Mouse (Mus musculus): Measurements from ENCODE around the gene Padi3. TPM values are rescaled to one million over a fixed set of nuclear protein-coding genes. Genes with fewer than 3 reads are reported as not detected.

Padi3 gene
- total and polyA plus RNA-seq, 2 experiments = not detected

- 95% methylated on average over 9 of the region's 9 CpGs for WGBS
- H3K36me3 ChIP-seq (ENCODE audit: control insufficient read depth, insufficient read depth, low read length) = no peaks in the 10 kb centered on the region
- TF ChIP-seq POLR2A (IDR thresholded peaks at IDR 0.05; ENCODE audit: extremely low read depth, insufficient read depth, low read length) (no peak), CTCF (IDR thresholded peaks at IDR 0.05; ENCODE audit: low read depth, low read length) (no peak)
Measured at GRCm38 (mm10) chr4:140774893-140775292, 35.6 kb downstream of the Padi3 start.

GRCm38 (mm10) chr4:140774025-140774800 lies 36.2 kb downstream of the Padi3 start, which contains the start of gene Padi4:
Gene Padi4, minus strand, starts transcription at chr4:140774236.
- Histone ChIP-seq H3K79me2 (ENCODE audit: control insufficient read depth, insufficient read depth, low read length) (no peaks in the 10 kb centered on the region), H3K27me3 (ENCODE audit: control insufficient read depth, insufficient read depth, low read length) (no peaks in the 10 kb centered on the region), H3K27ac (replicated peaks; ENCODE audit: insufficient read depth, low read depth, low read length) (no peak within 1 kb of the TSS), H3K9ac (ENCODE audit: low read depth, low read length) (no peak within 1 kb of the TSS), H3K36me3 (ENCODE audit: control insufficient read depth, insufficient read depth, low read length) (no peaks in the 10 kb centered on the region), H3K4me3 (ENCODE audit: insufficient read depth, low read depth, low read length) (no peak within 1 kb of the TSS), H3K4me1 (ENCODE audit: control insufficient read depth, insufficient read depth, low read length) (peaks cover 3% of the 10 kb centered on the region; the same call in 1 of the 2 replicates)
- TF ChIP-seq CTCF (IDR thresholded peaks at IDR 0.05; ENCODE audit: low read depth, low read length) (no peak), POLR2A (IDR thresholded peaks at IDR 0.05; ENCODE audit: extremely low read depth, insufficient read depth, low read length) (no peak)
- 89% methylated on average over 21 of the region's 21 CpGs for WGBS
- no peak for DNase-seq (ENCODE audit: extremely low read depth, low read depth, low spot score)

More at GRCm38 (mm10) chr4:140774893-140775292, 35.6 kb downstream of the Padi3 start:
- no peak overlapping the region for H3K9ac ChIP-seq (ENCODE audit: low read depth, low read length)
- no peak for DNase-seq (ENCODE audit: extremely low read depth, low read depth, low spot score)
- no peaks in the 10 kb centered on the region for H3K79me2 ChIP-seq (ENCODE audit: control insufficient read depth, insufficient read depth, low read length)
- H3K27ac ChIP-seq (replicated peaks; ENCODE audit: insufficient read depth, low read depth, low read length) = no peak overlapping the region
- H3K4me1 ChIP-seq (ENCODE audit: control insufficient read depth, insufficient read depth, low read length) = peaks cover 3% of the 10 kb centered on the region; the same call in 1 of the 2 replicates
- no peaks in the 10 kb centered on the region for H3K27me3 ChIP-seq (ENCODE audit: control insufficient read depth, insufficient read depth, low read length)
- H3K4me3 ChIP-seq (ENCODE audit: insufficient read depth, low read depth, low read length) = no peak overlapping the region

DNA sequence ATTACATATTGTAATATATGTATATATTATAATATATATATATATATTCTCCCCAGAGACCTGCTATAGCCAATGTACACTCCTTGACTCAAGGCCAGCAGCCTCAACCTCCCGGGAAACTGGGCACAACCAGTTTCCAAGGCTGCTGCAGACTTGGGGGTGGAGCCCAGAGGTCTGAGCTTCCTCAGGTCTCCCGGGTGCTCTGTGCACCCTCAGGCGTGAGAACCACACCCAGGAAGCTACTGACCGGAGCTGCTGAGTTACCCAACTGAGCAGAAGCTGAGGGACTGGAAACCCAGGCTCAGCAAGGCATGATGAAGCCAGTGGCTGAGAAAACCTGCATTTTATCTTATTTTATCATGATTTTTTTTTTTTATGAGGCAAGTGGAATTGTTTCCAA lies 39.4 kb downstream of the Padi3 start:
- WGBS = 24% methylated on average over 4 of the region's 4 CpGs
- peaks cover 3% of the 10 kb centered on the region; the same call in 1 of the 2 replicates for H3K4me1 ChIP-seq (ENCODE audit: control insufficient read depth, insufficient read depth, low read length)
- H3K27ac ChIP-seq (replicated peaks; ENCODE audit: insufficient read depth, low read depth, low read length) = no peak overlapping the region
- H3K27me3 ChIP-seq (ENCODE audit: control insufficient read depth, insufficient read depth, low read length) = no peaks in the 10 kb centered on the region
- H3K36me3 ChIP-seq (ENCODE audit: control insufficient read depth, insufficient read depth, low read length) = no peaks in the 10 kb centered on the region
- no peak for TF ChIP-seq POLR2A (IDR thresholded peaks at IDR 0.05; ENCODE audit: extremely low read depth, insufficient read depth, low read length)
- no peak for TF ChIP-seq CTCF (IDR thresholded peaks at IDR 0.05; ENCODE audit: low read depth, low read length)
- H3K9ac ChIP-seq (ENCODE audit: low read depth, low read length) = no peak overlapping the region
- H3K4me3 ChIP-seq (ENCODE audit: insufficient read depth, low read depth, low read length) = no peak overlapping the region
- DNase-seq (ENCODE audit: extremely low read depth, low read depth, low spot score) = no peak
- H3K79me2 ChIP-seq (ENCODE audit: control insufficient read depth, insufficient read depth, low read length) = no peaks in the 10 kb centered on the region

DNA sequence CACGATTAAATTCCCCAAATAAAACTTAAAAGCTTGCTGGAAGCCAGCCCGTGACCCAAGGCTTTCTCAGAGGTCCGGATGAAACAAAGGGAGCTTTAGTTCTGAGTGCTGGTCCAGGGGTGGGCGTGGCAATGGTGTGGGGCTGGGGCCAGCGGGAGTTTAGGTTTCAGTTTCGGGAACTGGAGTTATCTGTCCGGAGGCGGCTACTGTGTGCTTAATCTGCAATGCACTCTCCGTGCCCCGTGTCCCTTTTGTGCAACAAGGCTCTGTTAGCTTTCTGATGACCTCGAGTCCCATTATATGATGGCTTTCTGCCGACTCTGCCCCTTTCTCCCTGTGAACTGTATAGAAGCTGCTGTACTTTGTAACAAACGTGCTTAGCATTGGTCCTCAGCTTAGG lies 40.0 kb downstream of the Padi3 start:
- H3K79me2 ChIP-seq (ENCODE audit: control insufficient read depth, insufficient read depth, low read length) = no peaks in the 10 kb centered on the region
- TF ChIP-seq CTCF (IDR thresholded peaks at IDR 0.05; ENCODE audit: low read depth, low read length) = no peak
- peak; percentile 36 for DNase-seq (ENCODE audit: extremely low read depth, low read depth, low spot score)
- H3K4me1 ChIP-seq (ENCODE audit: control insufficient read depth, insufficient read depth, low read length) = peaks cover 3% of the 10 kb centered on the region; the same call in 1 of the 2 replicates
- no peaks in the 10 kb centered on the region for H3K36me3 ChIP-seq (ENCODE audit: control insufficient read depth, insufficient read depth, low read length)
- H3K27me3 ChIP-seq (ENCODE audit: control insufficient read depth, insufficient read depth, low read length) = no peaks in the 10 kb centered on the region
- H3K9ac ChIP-seq (ENCODE audit: low read depth, low read length) = 0 out of 2 replicates have a peak overlapping the region, but pooled peaks have one; percentile 22
- 2% methylated on average over 13 of the region's 13 CpGs for WGBS
- peak overlapping the region; percentile 37; the same call in 1 of the 2 replicates for H3K27ac ChIP-seq (replicated peaks; ENCODE audit: insufficient read depth, low read depth, low read length)
- peak overlapping the region; percentile 20; the same call in 1 of the 2 replicates for H3K4me3 ChIP-seq (ENCODE audit: insufficient read depth, low read depth, low read length)

DNA sequence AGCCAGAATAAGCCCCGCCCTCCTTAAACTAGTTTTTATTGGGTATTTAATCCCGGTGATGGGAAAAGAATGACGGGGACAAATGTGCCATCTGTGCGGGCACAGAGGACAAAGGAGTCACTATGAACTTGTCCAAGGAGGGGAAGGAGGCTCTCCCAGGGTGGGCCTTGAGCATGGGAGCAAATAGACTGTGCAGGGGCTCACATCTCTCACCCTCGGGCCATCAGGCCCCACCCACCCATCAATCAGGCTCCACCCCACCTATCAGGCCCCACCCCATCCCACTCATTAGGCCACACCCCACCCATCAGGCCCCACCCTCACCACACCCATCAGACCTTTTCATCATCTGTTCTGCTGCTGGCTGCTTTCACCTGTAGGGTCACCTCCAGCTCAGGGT lies 41.5 kb downstream of the Padi3 start:
- 87% methylated on average over 5 of the region's 5 CpGs for WGBS
- TF ChIP-seq CTCF (IDR thresholded peaks at IDR 0.05; ENCODE audit: low read depth, low read length) (no peak), POLR2A (IDR thresholded peaks at IDR 0.05; ENCODE audit: extremely low read depth, insufficient read depth, low read length) (no peak)
- H3K27me3 ChIP-seq (ENCODE audit: control insufficient read depth, insufficient read depth, low read length) = no peaks in the 10 kb centered on the region
- H3K4me1 ChIP-seq (ENCODE audit: control insufficient read depth, insufficient read depth, low read length) = peaks cover 3% of the 10 kb centered on the region; the same call in 1 of the 2 replicates
- H3K79me2 ChIP-seq (ENCODE audit: control insufficient read depth, insufficient read depth, low read length) = no peaks in the 10 kb centered on the region
- no peaks in the 10 kb centered on the region for H3K36me3 ChIP-seq (ENCODE audit: control insufficient read depth, insufficient read depth, low read length)
- no peak overlapping the region for H3K9ac ChIP-seq (ENCODE audit: low read depth, low read length)
- no peak overlapping the region for H3K27ac ChIP-seq (replicated peaks; ENCODE audit: insufficient read depth, low read depth, low read length)
- DNase-seq (ENCODE audit: extremely low read depth, low read depth, low spot score) = no peak
- H3K4me3 ChIP-seq (ENCODE audit: insufficient read depth, low read depth, low read length) = no peak overlapping the region

- H3K9ac ChIP-seq (ENCODE audit: low read depth, low read length) = no peak overlapping the region
- no peak for TF ChIP-seq CTCF (IDR thresholded peaks at IDR 0.05; ENCODE audit: low read depth, low read length)
- TF ChIP-seq POLR2A (IDR thresholded peaks at IDR 0.05; ENCODE audit: extremely low read depth, insufficient read depth, low read length) = no peak
- peaks cover 3% of the 10 kb centered on the region; the same call in 1 of the 2 replicates for H3K4me1 ChIP-seq (ENCODE audit: control insufficient read depth, insufficient read depth, low read length)
- no peaks in the 10 kb centered on the region for H3K36me3 ChIP-seq (ENCODE audit: control insufficient read depth, insufficient read depth, low read length)
- H3K27me3 ChIP-seq (ENCODE audit: control insufficient read depth, insufficient read depth, low read length) = no peaks in the 10 kb centered on the region
- H3K27ac ChIP-seq (replicated peaks; ENCODE audit: insufficient read depth, low read depth, low read length) = peak overlapping the region; percentile 42; the same call in 1 of the 2 replicates
- no peaks in the 10 kb centered on the region for H3K79me2 ChIP-seq (ENCODE audit: control insufficient read depth, insufficient read depth, low read length)
- H3K4me3 ChIP-seq (ENCODE audit: insufficient read depth, low read depth, low read length) = no peak overlapping the region
- 78% methylated on average over 3 of the region's 3 CpGs for WGBS
- no peak for DNase-seq (ENCODE audit: extremely low read depth, low read depth, low spot score)
Measured at GRCm38 (mm10) chr4:140765936-140766335, 44.5 kb downstream of the Padi3 start.
